Mouse (Mus musculus) brain, embryonic 14.5 days (tissue): Measurements from ENCODE around the gene Gm4353. TPM values are rescaled to one million over a fixed set of nuclear protein-coding genes. Genes with fewer than 3 reads are reported as not detected.
A peak's percentile ranks its signal among the peaks of the same experiment; 100 is the strongest.

Source experiments
- DNase-seq: peaks from one replicate; pipeline ENCODE4 v3.0.0-alpha.2; 2011; ENCODE audit warnings: low read depth
- CTCF ChIP-seq: fragments of 200-500 bp; IDR thresholded peaks from 2 replicates; pipeline ENCODE4 v1.5.1; 2012; ENCODE audit warnings: inconsistent platforms, mild to moderate bottlenecking, moderate library complexity, borderline replicate concordance; ENCODE audit not compliant: insufficient read depth, insufficient read length; ENCODE audit errors: extremely low read depth
- POLR2A ChIP-seq: fragments of 200-500 bp; IDR thresholded peaks from 2 replicates; pipeline ENCODE4 v1.6.1; 2012; ENCODE audit warnings: mild to moderate bottlenecking, inconsistent platforms, borderline replicate concordance; ENCODE audit not compliant: poor library complexity, insufficient read depth, insufficient read length, severe bottlenecking; ENCODE audit errors: extremely low read depth
- polyA plus RNA-seq: library from polyadenylated mRNA; depleted of rRNA; stranded (reverse); fragments of >200 nt; gene quantifications from 2 replicates; pipeline ENCODE4 v1.2.3, GENCODE M21; 2012; rRNA removed

The Gm4353 gene
- polyA plus RNA-seq, 1 experiment, result 1.7 TPM

GRCm38 (mm10) chr7:116039538-116040466 lies 44.6 kb downstream of the Gm4353 start:
- TF ChIP-seq CTCF (peak; percentile 96), POLR2A (no peak)
- peak; percentile 95 for DNase-seq

- DNase-seq, result peak; percentile 54
- no peak for TF ChIP-seq POLR2A
- no peak for TF ChIP-seq CTCF
Observed at GRCm38 (mm10) chr7:116039196-116039537, 45.3 kb downstream of the Gm4353 start, which contains the start of gene 1110004F10Rik. Gene 1110004F10Rik, plus strand, starts transcription at chr7:116039397.

DNA sequence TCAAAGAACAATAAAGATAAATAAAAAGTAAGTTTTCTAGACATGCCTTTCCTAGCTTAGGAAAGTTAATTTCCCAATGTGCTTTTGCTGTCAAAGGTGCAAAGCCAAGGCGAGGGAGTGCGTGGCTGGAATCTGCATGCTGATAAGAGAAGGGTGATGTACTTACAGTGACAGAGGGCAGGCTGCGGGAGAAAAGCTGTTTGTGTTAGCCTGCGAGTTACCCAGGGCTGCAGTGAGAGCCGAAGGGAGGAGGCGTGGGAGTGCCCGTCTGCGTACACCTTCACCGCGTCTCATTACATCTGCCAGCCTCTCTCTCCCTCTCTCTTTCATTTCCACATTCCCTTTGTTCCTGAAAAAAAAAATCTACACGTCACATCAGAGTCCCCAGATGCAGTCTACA lies 45.9 kb downstream of the Gm4353 start, which contains the start of gene Sox6:
TSS of gene Sox6 (minus strand) at position 286 of the 400 bp plus-strand sequence.
- peak; percentile 68 for DNase-seq
- TF ChIP-seq CTCF (no peak), POLR2A (no peak)

GRCm38 (mm10) chr7:116038024-116038423 lies 46.4 kb downstream of the Gm4353 start:
- no peak for TF ChIP-seq POLR2A
- TF ChIP-seq CTCF, result no peak
- DNase-seq, result no peak

DNA sequence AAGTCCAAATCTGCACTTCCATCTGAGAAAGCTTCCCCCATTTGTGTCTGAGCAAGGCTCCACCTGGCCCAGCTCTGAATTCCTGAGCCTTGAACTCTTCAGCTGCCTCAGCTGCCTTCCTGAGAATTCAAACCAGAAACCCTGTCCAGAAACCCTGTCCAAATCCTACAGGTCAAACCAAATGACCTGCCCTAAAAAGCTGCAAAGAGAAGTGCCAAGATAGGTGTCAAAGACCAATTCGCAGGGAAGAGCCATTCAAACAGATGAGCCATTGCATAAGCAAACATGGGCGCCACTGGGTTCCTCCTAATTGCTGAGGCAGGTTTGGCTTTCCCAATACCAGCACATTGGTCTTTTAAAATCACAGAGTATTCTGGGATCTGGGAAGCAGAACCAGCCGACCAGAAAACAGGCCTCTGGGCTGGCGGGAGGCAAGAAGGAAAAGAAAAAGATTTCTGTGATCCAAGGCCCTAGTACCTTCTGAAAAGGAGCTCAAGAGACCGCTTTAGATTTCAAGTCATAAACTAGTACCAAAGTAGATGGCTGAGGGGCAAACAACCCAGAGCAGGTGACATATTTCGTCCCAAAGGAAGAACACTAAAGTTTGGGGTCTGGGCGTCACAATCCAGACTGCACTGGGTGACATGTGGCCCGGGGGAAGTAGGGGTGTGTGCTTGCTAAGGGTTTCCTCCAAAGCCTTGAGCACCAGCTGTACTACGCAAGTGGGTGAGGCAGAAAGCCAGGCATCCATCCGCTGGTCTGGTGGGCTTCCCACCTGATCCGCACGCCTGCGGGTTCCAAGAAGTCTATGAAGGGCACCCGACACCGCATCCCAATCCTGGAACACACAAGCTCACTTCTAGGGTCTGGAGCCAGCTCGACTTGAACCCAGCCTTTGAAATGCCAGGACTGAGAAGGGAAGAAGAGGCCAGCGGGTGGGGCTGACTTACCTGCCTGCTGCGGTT lies 47.6 kb downstream of the Gm4353 start:
- DNase-seq, result no peak
- no peak for TF ChIP-seq POLR2A
- no peak for TF ChIP-seq CTCF

GRCm38 (mm10) chr7:116035504-116035903 lies 48.9 kb downstream of the Gm4353 start:
- no peak for TF ChIP-seq POLR2A
- no peak for TF ChIP-seq CTCF
- no peak for DNase-seq

DNA sequence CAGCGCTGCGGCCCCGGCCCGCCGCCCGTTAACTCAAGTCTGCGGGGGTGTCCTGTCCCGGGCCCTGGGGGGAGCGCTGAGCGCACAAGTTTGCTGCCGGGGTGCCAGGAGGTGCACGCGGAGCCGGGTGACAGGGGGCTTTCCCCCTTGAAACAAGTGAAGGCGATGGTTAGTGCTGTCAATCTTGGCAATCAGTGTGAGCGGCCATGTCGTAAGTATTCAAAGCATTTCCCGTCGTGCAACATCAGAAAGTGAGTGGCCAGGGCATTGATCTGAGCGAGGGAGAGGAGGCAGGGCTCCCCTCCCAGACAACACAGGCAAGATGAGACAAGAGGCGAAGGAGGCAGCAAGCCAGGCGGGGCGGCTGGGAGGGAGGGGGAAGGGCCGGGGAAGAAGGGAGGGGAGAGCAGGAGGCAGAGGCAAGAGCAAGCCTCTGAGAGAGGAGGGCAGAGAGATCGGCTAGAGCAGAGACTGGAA lies 50.1 kb downstream of the Gm4353 start:
- peak; percentile 95 for DNase-seq
- peak; percentile 27; the same call in 1 of the 2 replicates for TF ChIP-seq POLR2A
- no peak for TF ChIP-seq CTCF

GRCm38 (mm10) chr7:116033371-116034241 lies 50.8 kb downstream of the Gm4353 start:
- DNase-seq, result peak; percentile 78
- no peak for TF ChIP-seq CTCF
- TF ChIP-seq POLR2A, result no peak

Other genes with a start within 250 kb of the Gm4353 start
- 19.9 and 23.1 TPM in 2 replicates for gene Sox6, start 45.8 kb downstream of the Gm4353 start, polyA plus RNA-seq
- 197 and 225 TPM in 2 replicates for gene 1110004F10Rik, start 45.2 kb downstream of the Gm4353 start, polyA plus RNA-seq
- 11.2 and 13.5 TPM in 2 replicates for gene Plekha7, start 223.7 kb upstream of the Gm4353 start, polyA plus RNA-seq
- 805 and 895 TPM in 2 replicates for gene Rps13, start 249.6 kb upstream of the Gm4353 start, polyA plus RNA-seq